Mouse (Mus musculus) left cerebral cortex, adult 2 months (tissue): ENCODE measurements at regions not wholly inside any gene's neighbourhood (a gene's known extent, or its start where the extent isn't known, plus 50 kb on each side); places are given as distances from the start of the nearest gene placed in this dataset.

ENCODE experiments used
- DNase-seq, 2 experiments: peaks; one replicate each; pipeline ENCODE4 v3.0.0; 2021 to 2022; ENCODE audit warnings: low spot score in 2 of 2, mixed read lengths in 1 of 2; ENCODE audit errors: extremely low spot score in 1 of 2
- H3K27ac ChIP-seq: fragments of 200-600 bp; 2 replicates; pipeline ENCODE4 v1.8.1; 2022
- H3K4me3 ChIP-seq: fragments of 200-600 bp; 2 replicates; pipeline ENCODE4 v1.8.1; 2022
- CTCF ChIP-seq: fragments of 200-600 bp; IDR thresholded peaks from 2 replicates; pipeline ENCODE4 v1.8.1; 2022; ENCODE audit warnings: antibody characterized with exemption, mild to moderate bottlenecking, moderate library complexity
- intact Hi-C: fragments of 180-260 bp; cut with DNase I; formaldehyde crosslinking; loops from one replicate; pipeline ENCODE4 v1.15.1; 2025

- Histone ChIP-seq H3K4me3 (no peak overlapping the region), H3K27ac (no peak overlapping the region)
- TF ChIP-seq CTCF, result no peak
- DNase-seq, result no peak
- intact Hi-C loops, result no loop called here
Measured at GRCm38 (mm10) chr2:61173581-61173980, 210.6 kb upstream of the Rbms1 start.

DNA sequence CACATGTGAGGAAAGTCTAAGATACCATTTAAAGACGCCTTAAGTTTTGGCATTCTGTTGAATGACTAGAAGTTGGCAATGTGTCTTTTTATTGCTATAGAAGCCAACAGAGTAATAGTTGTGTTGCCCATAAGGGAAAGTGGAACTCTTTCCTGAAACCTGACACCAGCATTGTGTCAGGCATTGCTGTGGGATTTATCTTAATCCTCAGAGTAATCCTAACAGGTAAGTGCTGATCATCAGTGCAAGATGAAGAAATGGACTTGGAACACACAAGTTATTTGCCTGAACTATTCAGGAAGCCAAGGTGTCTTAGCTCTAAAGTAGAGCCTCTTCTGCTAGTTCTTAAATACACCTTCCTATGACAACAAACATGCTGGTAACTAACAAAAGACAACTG, 198.3 kb upstream of the Rbms1 start:
- intact Hi-C loops, result no loop called here
- no peak for TF ChIP-seq CTCF

DNA sequence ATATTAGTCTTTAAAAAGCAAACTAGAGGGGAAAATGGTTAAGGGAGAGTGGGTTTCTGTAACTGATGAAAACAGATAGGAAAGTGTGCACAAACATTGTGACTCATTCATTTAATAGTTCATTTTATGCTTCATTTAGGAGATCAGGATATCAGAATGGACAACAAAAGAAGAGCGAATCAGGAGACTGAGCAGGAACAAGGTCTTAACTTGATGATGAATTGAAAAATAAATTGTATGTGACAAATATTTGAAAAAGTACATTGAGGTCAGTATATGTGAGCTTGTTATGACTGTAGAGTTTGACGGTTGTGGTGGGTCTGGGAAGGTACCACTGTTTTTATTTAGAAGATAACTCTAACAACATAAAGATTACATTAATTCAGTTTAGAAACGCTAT, 196.8 kb upstream of the Rbms1 start:
- no peak overlapping the region for H3K4me3 ChIP-seq
- no peak for DNase-seq
- intact Hi-C loops, result no loop called here
- no peak for TF ChIP-seq CTCF
- H3K27ac ChIP-seq, result no peak overlapping the region

More for the DNA sequence above, 198.3 kb upstream of the Rbms1 start:
- no peak for DNase-seq
- no peak overlapping the region for H3K4me3 ChIP-seq
- H3K27ac ChIP-seq, result no peak overlapping the region

GRCm38 (mm10) chr2:61138998-61139631, 176.1 kb upstream of the Rbms1 start:
- peak; percentile 12 for DNase-seq
- no peak for TF ChIP-seq CTCF
- intact Hi-C loops, result no loop called here
- H3K27ac ChIP-seq, result peak overlapping the region; percentile 61
- no peak overlapping the region for H3K4me3 ChIP-seq

DNA sequence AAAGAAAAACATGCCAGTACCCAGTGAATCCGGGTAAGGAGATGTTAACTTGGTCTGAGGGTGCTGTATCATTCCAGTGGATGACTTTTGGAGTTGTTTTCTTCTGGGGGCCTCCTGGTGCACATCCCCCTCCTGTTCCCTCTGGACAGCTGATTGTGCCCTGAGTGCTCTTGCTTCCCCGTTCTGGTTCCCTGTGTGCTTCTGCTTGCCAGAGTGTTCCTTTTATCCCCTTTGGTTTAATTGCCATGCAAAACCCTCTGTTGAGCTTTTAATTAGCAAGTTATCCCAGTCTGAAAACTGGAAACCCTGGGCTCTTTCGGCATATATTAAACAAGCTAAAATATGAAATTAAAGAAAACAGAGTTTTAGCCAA, 175.6 kb upstream of the Rbms1 start:
- intact Hi-C loops, result no loop called here
- DNase-seq, result no peak
- Histone ChIP-seq H3K27ac (peak overlapping the region; percentile 21; the same call in 1 of the 2 replicates), H3K4me3 (no peak overlapping the region)
- TF ChIP-seq CTCF, result no peak

DNA sequence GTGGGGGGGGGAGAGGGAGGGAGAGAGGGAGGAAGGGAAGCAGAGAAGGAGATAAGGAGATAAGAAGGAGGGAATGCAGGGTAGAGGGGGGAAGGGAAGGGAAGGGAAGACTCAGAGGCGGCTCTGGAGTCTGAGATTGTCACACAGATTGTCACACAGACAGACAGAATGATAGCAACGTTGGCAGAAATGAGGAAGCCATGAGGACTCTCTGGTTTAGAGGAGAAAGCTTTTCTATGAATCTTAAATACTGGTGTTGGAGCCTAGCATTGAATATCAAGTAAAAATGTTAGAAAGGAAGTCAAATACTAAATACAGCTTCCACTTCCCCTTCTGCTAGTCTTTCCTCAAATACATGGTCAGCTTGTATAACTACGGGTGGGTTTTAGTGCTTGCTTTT, 174.4 kb upstream of the Rbms1 start:
- intact Hi-C loops, result no loop called here
- DNase-seq, result no peak
- Histone ChIP-seq H3K27ac (no peak overlapping the region), H3K4me3 (no peak overlapping the region)
- TF ChIP-seq CTCF, result no peak

DNA sequence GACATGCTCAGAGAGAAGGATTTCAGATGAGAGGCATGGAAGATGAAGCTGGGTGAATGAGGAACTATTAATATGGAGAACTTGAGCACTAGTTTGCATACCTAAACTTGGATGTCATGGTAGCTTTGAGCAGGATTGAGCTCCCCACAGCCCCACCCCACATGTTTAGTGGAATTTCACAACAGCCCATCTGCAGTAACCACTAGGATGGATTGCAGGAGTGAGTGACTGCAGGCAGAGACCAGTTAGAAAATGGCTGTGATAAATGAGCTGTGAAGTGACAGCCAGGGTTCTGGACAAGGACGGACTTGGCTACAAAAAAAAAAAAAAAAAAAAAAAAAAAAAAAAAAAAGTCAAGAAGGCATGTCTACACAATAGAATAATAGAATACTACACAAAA, 173.9 kb upstream of the Rbms1 start:
- no peak for TF ChIP-seq CTCF
- no peak for DNase-seq
- intact Hi-C loops, result no loop called here
- H3K4me3 ChIP-seq, result no peak overlapping the region
- no peak overlapping the region for H3K27ac ChIP-seq

DNA sequence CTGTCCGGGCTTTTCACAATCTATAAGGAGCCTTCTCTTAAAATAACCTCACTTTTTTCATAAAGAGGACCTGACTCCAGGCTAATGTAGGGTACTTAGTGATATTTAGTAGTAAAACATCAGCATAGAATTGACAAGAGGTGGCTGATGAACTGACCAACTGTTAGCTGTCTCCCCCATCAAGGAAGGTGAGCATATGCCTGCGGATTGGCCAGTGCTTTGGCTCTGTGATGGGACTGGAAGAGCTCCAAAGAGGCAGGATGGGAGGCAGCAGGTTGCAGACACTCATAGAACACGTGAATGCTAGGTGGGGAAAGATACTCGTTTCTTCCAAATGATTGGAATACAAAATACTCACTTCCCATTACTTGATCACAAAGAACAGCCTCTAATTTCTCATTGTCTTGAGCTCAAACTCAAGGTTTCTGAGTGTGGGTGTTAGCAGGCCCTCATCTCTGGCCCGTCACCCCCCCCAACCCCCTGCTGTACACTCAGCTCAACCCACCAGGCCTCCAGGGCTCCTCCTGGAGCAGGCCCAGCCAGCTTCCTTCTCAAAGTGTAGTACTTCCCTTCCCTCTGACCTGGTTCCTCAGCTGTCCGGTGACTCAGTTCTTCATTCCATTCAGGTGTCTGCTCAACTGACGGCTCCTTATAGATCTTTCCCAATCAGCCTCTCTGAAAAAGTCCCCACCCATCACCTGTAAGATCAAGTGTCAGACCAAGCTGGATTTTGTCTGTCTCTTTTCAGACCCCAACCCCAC, 160.2 kb upstream of the Rbms1 start:
- TF ChIP-seq CTCF, result no peak

GRCm38 (mm10) chr2:61121281-61121680, 158.3 kb upstream of the Rbms1 start:
- H3K4me3 ChIP-seq, result no peak overlapping the region
- H3K27ac ChIP-seq, result no peak overlapping the region
- no peak for TF ChIP-seq CTCF
- intact Hi-C loops, result no loop called here
- DNase-seq, result no peak

More for the DNA sequence above, 160.2 kb upstream of the Rbms1 start:
- DNase-seq, result no peak
- intact Hi-C loops, result no loop called here
- no peak overlapping the region for H3K27ac ChIP-seq
- H3K4me3 ChIP-seq, result no peak overlapping the region

DNA sequence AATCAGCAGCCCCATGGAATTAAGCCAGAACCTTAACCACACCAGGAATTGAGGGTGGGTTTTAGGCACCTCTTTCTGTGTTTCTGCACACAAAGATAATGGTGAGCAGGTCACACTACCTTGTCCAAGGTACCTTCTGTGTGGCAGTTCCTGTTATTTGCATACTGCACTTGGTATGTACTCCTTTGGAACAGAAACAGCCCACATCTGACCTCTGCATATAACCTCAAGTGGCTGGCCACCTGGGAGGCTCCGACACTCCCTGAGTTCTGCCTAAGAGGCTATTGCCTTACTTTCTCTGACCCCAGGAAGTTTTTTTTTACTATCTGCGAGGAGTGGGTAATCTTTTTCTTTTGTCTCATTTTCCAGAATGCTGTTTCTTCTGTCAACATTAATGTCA, 151.6 kb upstream of the Rbms1 start:
- H3K27ac ChIP-seq, result no peak overlapping the region
- no peak for DNase-seq
- TF ChIP-seq CTCF, result no peak
- intact Hi-C loops, result no loop called here
- no peak overlapping the region for H3K4me3 ChIP-seq

DNA sequence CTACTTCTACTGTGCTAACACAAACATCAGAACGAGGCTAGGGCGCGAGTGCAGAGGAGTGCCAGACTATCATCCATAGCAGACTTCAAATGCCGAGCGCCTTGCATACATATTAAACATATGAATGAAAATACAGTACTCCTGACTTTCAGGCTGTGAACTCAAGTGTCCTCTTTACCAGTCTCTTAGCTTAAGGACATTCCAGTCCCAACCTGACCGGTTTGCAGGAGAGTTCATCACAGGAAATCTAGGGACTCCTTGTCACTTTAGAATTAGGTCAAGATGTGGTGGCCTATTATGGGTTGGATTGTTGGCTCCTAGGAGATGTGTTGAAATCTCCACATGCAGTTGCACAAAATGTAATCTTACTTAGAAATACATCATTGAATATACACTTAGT, 150.9 kb upstream of the Rbms1 start:
- H3K27ac ChIP-seq, result no peak overlapping the region
- TF ChIP-seq CTCF, result no peak
- no peak for DNase-seq
- intact Hi-C loops, result no loop called here
- H3K4me3 ChIP-seq, result no peak overlapping the region

DNA sequence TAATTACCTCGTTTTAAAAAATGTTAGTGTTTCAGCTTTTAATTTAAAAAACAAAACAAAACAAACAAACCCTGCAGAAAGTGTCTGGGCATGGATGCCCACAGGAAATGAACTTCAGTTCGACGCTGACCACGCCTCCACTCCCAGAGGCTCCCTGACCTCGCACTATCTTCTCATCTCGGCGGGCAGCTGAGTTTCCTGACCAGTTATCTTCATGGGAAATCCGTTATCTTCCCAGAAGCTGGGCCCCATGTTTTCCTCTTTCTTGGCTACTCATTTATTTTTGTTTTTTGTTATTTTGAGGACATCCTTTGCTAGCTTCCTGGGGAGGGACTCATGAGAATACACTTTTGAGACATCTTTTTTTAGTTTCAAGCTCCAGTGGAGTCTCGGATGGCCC, 147.6 kb upstream of the Rbms1 start:
- no peak overlapping the region for H3K27ac ChIP-seq
- intact Hi-C loops, result no loop called here
- TF ChIP-seq CTCF, result no peak
- H3K4me3 ChIP-seq, result no peak overlapping the region
- no peak for DNase-seq

DNA sequence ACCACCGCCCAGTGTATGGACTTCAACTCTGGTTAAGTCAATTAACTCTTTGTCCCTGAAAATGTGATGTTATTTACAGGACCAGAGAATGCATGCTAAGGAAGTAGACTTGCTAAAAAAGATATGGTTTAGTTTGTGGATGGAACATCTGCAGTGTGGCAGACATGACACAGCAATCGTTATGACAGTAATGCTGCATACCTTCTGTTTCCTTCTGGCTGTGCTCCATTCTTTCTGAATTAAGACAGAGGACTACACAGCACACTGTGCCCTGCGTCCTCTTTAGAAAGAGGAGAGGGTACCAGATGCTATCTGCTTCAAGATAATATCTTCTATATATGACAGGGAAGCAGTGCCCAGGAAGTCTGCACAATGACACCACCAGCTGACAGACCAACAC, 146.6 kb upstream of the Rbms1 start:
- no peak for DNase-seq
- TF ChIP-seq CTCF, result no peak
- H3K4me3 ChIP-seq, result no peak overlapping the region
- no peak overlapping the region for H3K27ac ChIP-seq
- intact Hi-C loops, result no loop called here
